Mouse (Mus musculus) spleen, adult 2 months (tissue): Measurements from ENCODE around the gene Bcas2. TPM values are rescaled to one million over a fixed set of nuclear protein-coding genes. Genes with fewer than 3 reads are reported as not detected.
A peak's percentile ranks its signal among the peaks of the same experiment; 100 is the strongest.
"Not testable (repeated sequence)": the region's sequence is repeated elsewhere in the genome, so short reads cannot be mapped to it uniquely, and the experiment has no call there.

Experiments used
- DNase-seq, 2 experiments: peaks; one replicate each; pipeline versions ENCODE4 v3.0.0 to v3.0.0-alpha.2; 2012 to 2021; ENCODE audit warnings: low spot score in 2 of 2, low read depth in 1 of 2
- H3K27ac ChIP-seq: fragments of 200-500 bp; 2 replicates; pipeline ENCODE4 v1.5.1; 2012; ENCODE audit warnings: low read length, inconsistent platforms; ENCODE audit not compliant: insufficient read depth
- H3K27me3 ChIP-seq: fragments of 200-500 bp; 2 replicates; pipeline ENCODE4 v1.6.1; 2012; ENCODE audit warnings: mild to moderate bottlenecking, moderate library complexity, low read length, inconsistent platforms; ENCODE audit not compliant: control insufficient read depth, insufficient read depth
- H3K36me3 ChIP-seq: fragments of 200-500 bp; 2 replicates; pipeline ENCODE4 v1.6.1; 2012; ENCODE audit warnings: mild to moderate bottlenecking, low read length, inconsistent platforms; ENCODE audit not compliant: control insufficient read depth, insufficient read depth
- H3K4me1 ChIP-seq: fragments of 200-500 bp; 2 replicates; pipeline ENCODE4 v1.6.1; 2011; ENCODE audit warnings: inconsistent platforms; ENCODE audit not compliant: control insufficient read depth, insufficient read depth, insufficient read length
- H3K4me3 ChIP-seq: fragments of 200-500 bp; 2 replicates; pipeline ENCODE4 v1.5.1; 2011; ENCODE audit warnings: mild to moderate bottlenecking, inconsistent platforms; ENCODE audit not compliant: insufficient read depth, insufficient read length; ENCODE audit errors: extremely low read depth
- CTCF ChIP-seq: fragments of 200-500 bp; IDR thresholded peaks from 2 replicates; pipeline ENCODE4 v1.5.1; 2011; ENCODE audit warnings: mild to moderate bottlenecking, inconsistent platforms; ENCODE audit not compliant: insufficient read depth, insufficient read length, insufficient replicate concordance; ENCODE audit errors: extremely low read depth
- POLR2A ChIP-seq: fragments of 200-500 bp; IDR thresholded peaks from 2 replicates; pipeline ENCODE4 v1.6.1; 2011; ENCODE audit warnings: low read depth, low read length, inconsistent platforms
- WGBS: fragments of 180-500 bp; shearing (Covaris S2); methylation state at CpG from one replicate; pipeline ENCODE4 v1.1.7; 2018; 5-methylcytosine and 5-hydroxymethylcytosine counted together
- polyA plus RNA-seq: library from polyadenylated mRNA; depleted of rRNA; stranded (reverse); fragments of >200 nt; gene quantifications from 2 replicates; pipeline ENCODE4 v1.2.3, GENCODE M21; 2012

Bcas2 gene
- polyA plus RNA-seq, 1 experiment: 15.3 TPM

GRCm38 (mm10) chr3:103130236-103130751 is 41.2 kb upstream of the Bcas2 start:
- H3K36me3 ChIP-seq: no peaks in the 10 kb centered on the region

GRCm38 (mm10) chr3:103133098-103133497 is 38.4 kb upstream of the Bcas2 start:
- no peak for TF ChIP-seq POLR2A
- no peak for TF ChIP-seq CTCF
- WGBS: 95% methylated on average over 10 of the region's 10 CpGs
- H3K4me3 ChIP-seq: no peak overlapping the region
- peaks cover 6% of the 10 kb centered on the region; the same call in 1 of the 2 replicates for H3K4me1 ChIP-seq
- H3K27me3 ChIP-seq: no peaks in the 10 kb centered on the region
- no peak for DNase-seq
- H3K36me3 ChIP-seq: no peaks in the 10 kb centered on the region
- H3K27ac ChIP-seq: no peak overlapping the region

More at GRCm38 (mm10) chr3:103130236-103130751, 41.2 kb upstream of the Bcas2 start:
- H3K4me3 ChIP-seq: no peak overlapping the region
- WGBS: 20% methylated on average over 6 of the region's 6 CpGs
- peaks cover 6% of the 10 kb centered on the region; the same call in 1 of the 2 replicates for H3K4me1 ChIP-seq
- no peaks in the 10 kb centered on the region for H3K27me3 ChIP-seq
- peak overlapping the region; percentile 67 for H3K27ac ChIP-seq
- TF ChIP-seq CTCF (no peak), POLR2A (no peak)
- no peak for DNase-seq

- 93% methylated on average over 4 of the region's 4 CpGs for WGBS
- Histone ChIP-seq H3K4me1 (no peaks in the 10 kb centered on the region; the same call in 1 of the 2 replicates), H3K4me3 (no peak overlapping the region), H3K27ac (no peak overlapping the region), H3K27me3 (no peaks in the 10 kb centered on the region), H3K36me3 (no peaks in the 10 kb centered on the region)
- TF ChIP-seq CTCF (no peak), POLR2A (no peak)
- DNase-seq: no peak
Observed at GRCm38 (mm10) chr3:103136414-103137077, 34.9 kb upstream of the Bcas2 start.

- TF ChIP-seq POLR2A (no peak), CTCF (no peak)
- 66% methylated on average over 8 of the region's 8 CpGs for WGBS
- Histone ChIP-seq H3K27me3 (no peaks in the 10 kb centered on the region), H3K36me3 (no peaks in the 10 kb centered on the region), H3K4me1 (no peaks in the 10 kb centered on the region; the same call in 1 of the 2 replicates), H3K4me3 (no peak overlapping the region), H3K27ac (no peak overlapping the region)
- DNase-seq: no peak
Observed at GRCm38 (mm10) chr3:103139047-103139446, 32.4 kb upstream of the Bcas2 start.

GRCm38 (mm10) chr3:103140095-103140838 is 31.2 kb upstream of the Bcas2 start:
- not testable (repeated sequence) for H3K4me1 ChIP-seq, DNase-seq, H3K27me3 ChIP-seq, H3K27ac ChIP-seq, H3K36me3 ChIP-seq
- whole genome bisulfite sequencing: 17% methylated on average over 11 of the region's 11 CpGs
- peak overlapping the region; percentile 28; the same call in 1 of the 2 replicates for H3K4me3 ChIP-seq

- Histone ChIP-seq H3K4me1 (no peaks in the 10 kb centered on the region; the same call in 1 of the 2 replicates), H3K27ac (no peak overlapping the region), H3K4me3 (no peak overlapping the region), H3K36me3 (no peaks in the 10 kb centered on the region), H3K27me3 (no peaks in the 10 kb centered on the region)
- 84% methylated on average over 11 of the region's 11 CpGs for WGBS
- TF ChIP-seq CTCF (no peak), POLR2A (no peak)
- DNase-seq: no peak
Observed at GRCm38 (mm10) chr3:103141287-103141686, 30.2 kb upstream of the Bcas2 start.
